In the genomic region with DNA sequence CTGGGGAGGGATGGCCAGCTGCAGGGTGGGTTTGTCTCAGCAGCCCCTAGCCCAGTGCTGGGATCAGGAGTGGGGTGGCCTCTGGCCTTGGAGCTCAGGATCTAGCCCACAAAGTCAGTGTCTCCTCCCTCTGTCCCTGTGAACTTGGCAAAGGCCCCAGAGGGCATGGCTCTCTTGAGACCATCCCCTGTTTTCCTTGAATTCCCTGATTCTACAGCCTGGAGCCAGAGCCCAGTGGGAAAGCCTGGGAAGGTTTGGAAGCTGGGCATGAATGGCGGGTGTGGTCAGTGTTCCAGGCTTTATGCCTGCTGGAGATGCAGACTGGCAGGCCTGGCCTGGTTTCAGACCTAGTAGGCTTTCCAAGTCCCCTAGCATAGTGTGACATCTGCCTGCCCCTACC, we compare ENCODE assay signal across 12 mouse cellular contexts. TPM values are rescaled to one million over a fixed set of nuclear protein-coding genes. Genes with fewer than 3 reads are reported as not detected.
DNase-seq lines count a peak whose midpoint lies in the region; ATAC-seq and TF ChIP-seq lines count a peak whose summit lies in the region.
"Had no signal": no experiment of that assay in that cellular context is flagged by ENCODE, and none has a peak within 500 bp of the region (broad histone marks: within the 10 kb centered on the region; RNA-seq: fewer than 3 reads in every experiment).

No protein-coding gene starts in this region.

- H3K4me1 ChIP-seq in forebrain, postnatal 0 days (ENCODE audit: insufficient read depth): no peaks in the 10 kb centered on the region
- H3K4me1 ChIP-seq in forebrain, embryonic 13.5 days: peaks cover 25% of the 10 kb centered on the region
- H3K4me1 ChIP-seq in midbrain, embryonic 13.5 days (replicated peaks): peaks cover 32% of the 10 kb centered on the region
- peaks cover 13% of the 10 kb centered on the region for H3K4me1 ChIP-seq in midbrain, embryonic 16.5 days (ENCODE audit: control insufficient read depth, insufficient read depth, low read length)
- peaks cover 20% of the 10 kb centered on the region for H3K4me1 ChIP-seq in liver, embryonic 16.5 days (ENCODE audit: control insufficient read depth, low read depth, low read length)

- no peak for DNase-seq in forebrain, postnatal 0 days
- no peak for DNase-seq in neural tube, embryonic 10.5 days (ENCODE audit: extremely low spot score, low spot score)
- no peak for DNase-seq in gastrocnemius, postnatal 14 days
- DNase-seq in thymus, postnatal 0 days (ENCODE audit: low spot score): no peak
- DNase-seq: right cerebral cortex, postnatal 25 days had no signal

- H3K9me3 ChIP-seq in forebrain, postnatal 0 days (ENCODE audit: low read length): no peaks in the 10 kb centered on the region
- no peaks in the 10 kb centered on the region for H3K9me3 ChIP-seq in forebrain, embryonic 13.5 days (replicated peaks)
- H3K9me3 ChIP-seq in midbrain, embryonic 13.5 days: no peaks in the 10 kb centered on the region
- H3K9me3 ChIP-seq in midbrain, embryonic 16.5 days (replicated peaks; ENCODE audit: control insufficient read depth, low read length, poor library complexity, severe bottlenecking): no peaks in the 10 kb centered on the region
- no peaks in the 10 kb centered on the region for H3K9me3 ChIP-seq in liver, embryonic 16.5 days (replicated peaks; ENCODE audit: control insufficient read depth, low read length)

- 65% methylated on average over 1 of the region's 1 CpGs for WGBS in forebrain, postnatal 0 days
- WGBS in forebrain, embryonic 13.5 days: 57% methylated on average over 1 of the region's 1 CpGs
- WGBS in midbrain, embryonic 13.5 days: 73% methylated on average over 1 of the region's 1 CpGs
- WGBS in midbrain, embryonic 16.5 days: 74% methylated on average over 1 of the region's 1 CpGs
- WGBS in liver, embryonic 16.5 days (ENCODE audit: insufficient replicate concordance): 72% methylated on average over 1 of the region's 1 CpGs

- H3K4me2 ChIP-seq in forebrain, postnatal 0 days (ENCODE audit: low read depth): no peak overlapping the region
- H3K4me2 ChIP-seq in forebrain, embryonic 13.5 days: no peak overlapping the region
- no peak overlapping the region for H3K4me2 ChIP-seq in midbrain, embryonic 13.5 days (replicated peaks)
- H3K4me2 ChIP-seq in midbrain, embryonic 16.5 days (ENCODE audit: low read length): no peak overlapping the region
- H3K4me2 ChIP-seq in liver, embryonic 16.5 days (ENCODE audit: low read depth, low read length): no peak overlapping the region

- H3K27ac ChIP-seq in forebrain, postnatal 0 days (ENCODE audit: low read depth, low read length): 0 out of 2 replicates have a peak overlapping the region, but pooled peaks have one; percentile 2
- H3K27ac ChIP-seq in forebrain, embryonic 13.5 days: no peak overlapping the region
- no peak overlapping the region for H3K27ac ChIP-seq in midbrain, embryonic 13.5 days
- H3K27ac ChIP-seq in midbrain, embryonic 16.5 days (ENCODE audit: low read length): no peak overlapping the region
- H3K27ac ChIP-seq in liver, embryonic 16.5 days (ENCODE audit: low read length): peak overlapping the region; percentile 42; the same call in 1 of the 2 replicates

- no peak overlapping the region for H3K9ac ChIP-seq in forebrain, postnatal 0 days
- no peak overlapping the region for H3K9ac ChIP-seq in forebrain, embryonic 13.5 days
- H3K9ac ChIP-seq in midbrain, embryonic 13.5 days (replicated peaks): 0 out of 2 replicates have a peak overlapping the region, but pooled peaks have one; percentile 19
- no peak overlapping the region for H3K9ac ChIP-seq in midbrain, embryonic 16.5 days (ENCODE audit: low read depth, low read length)
- no peak overlapping the region for H3K9ac ChIP-seq in liver, embryonic 16.5 days (ENCODE audit: low read depth, low read length)

- no peaks in the 10 kb centered on the region for H3K36me3 ChIP-seq in forebrain, postnatal 0 days (ENCODE audit: insufficient read depth)
- H3K36me3 ChIP-seq in forebrain, embryonic 13.5 days (ENCODE audit: poor library complexity, severe bottlenecking): no peaks in the 10 kb centered on the region
- H3K36me3 ChIP-seq in midbrain, embryonic 13.5 days: no peaks in the 10 kb centered on the region
- no peaks in the 10 kb centered on the region for H3K36me3 ChIP-seq in midbrain, embryonic 16.5 days (ENCODE audit: control insufficient read depth, insufficient read depth, low read length)
- H3K36me3 ChIP-seq in liver, embryonic 16.5 days (ENCODE audit: control insufficient read depth, insufficient read depth): no peaks in the 10 kb centered on the region

- no peak overlapping the region for H3K4me3 ChIP-seq in forebrain, postnatal 0 days (ENCODE audit: low read depth, low read length)
- no peak overlapping the region for H3K4me3 ChIP-seq in forebrain, embryonic 13.5 days
- H3K4me3 ChIP-seq in midbrain, embryonic 13.5 days (replicated peaks): no peak overlapping the region
- H3K4me3 ChIP-seq in midbrain, embryonic 16.5 days (ENCODE audit: low read depth, low read length): no peak overlapping the region
- H3K4me3 ChIP-seq in liver, embryonic 16.5 days (ENCODE audit: low read depth, low read length): no peak overlapping the region

- H3K27me3 ChIP-seq in forebrain, postnatal 0 days (ENCODE audit: insufficient read depth, low read length): no peaks in the 10 kb centered on the region
- peaks cover 59% of the 10 kb centered on the region for H3K27me3 ChIP-seq in forebrain, embryonic 13.5 days
- H3K27me3 ChIP-seq in midbrain, embryonic 13.5 days: 0 out of 2 replicates have a peak, but pooled peaks cover 6% of the 10 kb centered on the region
- H3K27me3 ChIP-seq in midbrain, embryonic 16.5 days (ENCODE audit: control insufficient read depth, insufficient read depth, low read depth, low read length): no peaks in the 10 kb centered on the region
- H3K27me3 ChIP-seq in liver, embryonic 16.5 days (ENCODE audit: control insufficient read depth, insufficient read depth, low read depth, low read length): no peaks in the 10 kb centered on the region

- no peak for TF ChIP-seq CTCF in forebrain, postnatal 0 days (IDR thresholded peaks at IDR 0.05; ENCODE audit: low read depth)

- intact Hi-C loops in gastrocnemius, postnatal 14 days (cut with DNase I; ENCODE audit: low total_unique reads): no loop called here

- ATAC-seq in forebrain, postnatal 0 days: no peak
- ATAC-seq in forebrain, embryonic 13.5 days: no peak
- no peak for ATAC-seq in midbrain, embryonic 13.5 days
- no peak for ATAC-seq in midbrain, embryonic 16.5 days
- ATAC-seq in liver, embryonic 16.5 days (ENCODE audit: low read depth): no peak

RNA-seq across cellular contexts. Expression of a gene that starts 8.9 kb away (rescaled TPM):
- total RNA-seq in forebrain, postnatal 0 days (2014; rRNA removed): 5.9 and 8.2 TPM in 2 replicates
- 2.6 and 2.9 TPM in 2 replicates for polyA plus RNA-seq in forebrain, postnatal 0 days (2015; fragmentation: Nextera tagmentation; extraction: Ambion mirVana)
- 2.3 and 2.5 TPM in 2 replicates for polyA plus RNA-seq in forebrain, embryonic 13.5 days (2015; fragmentation: Nextera tagmentation; extraction: Ambion mirVana)
- 2.6 and 3.0 TPM in 2 replicates for polyA plus RNA-seq in midbrain, embryonic 13.5 days (2015; fragmentation: Nextera tagmentation; extraction: Ambion mirVana)
- 4.2 and 5.0 TPM in 2 replicates for polyA plus RNA-seq in midbrain, embryonic 16.5 days (2015; fragmentation: Nextera tagmentation; extraction: Ambion mirVana)
- polyA plus RNA-seq in liver, embryonic 16.5 days (2015; fragmentation: Nextera tagmentation; extraction: Ambion mirVana): 1.3 and 2.6 TPM in 2 replicates
- total RNA-seq in gastrocnemius, postnatal 14 days (2021): 1 to 10 TPM; 5.8 to 7.5 TPM
- polyA plus RNA-seq in thymus, postnatal 0 days (2015; fragmentation: Nextera tagmentation; extraction: Ambion mirVana): 9.0 and 9.4 TPM in 2 replicates
- total RNA-seq: CH12.LX had no signal

RNA-seq across cellular contexts. Expression of a gene that starts 21.7 kb away (rescaled TPM):
- total RNA-seq in forebrain, postnatal 0 days (2014; rRNA removed): not detected in 2 replicates
- not detected in 2 replicates for polyA plus RNA-seq in forebrain, postnatal 0 days (2015; fragmentation: Nextera tagmentation; extraction: Ambion mirVana)
- polyA plus RNA-seq in forebrain, embryonic 13.5 days (2015; fragmentation: Nextera tagmentation; extraction: Ambion mirVana): not detected in 2 replicates
- not detected in 2 replicates for polyA plus RNA-seq in midbrain, embryonic 13.5 days (2015; fragmentation: Nextera tagmentation; extraction: Ambion mirVana)
- polyA plus RNA-seq in midbrain, embryonic 16.5 days (2015; fragmentation: Nextera tagmentation; extraction: Ambion mirVana): not detected in 2 replicates
- not detected in 2 replicates for polyA plus RNA-seq in liver, embryonic 16.5 days (2015; fragmentation: Nextera tagmentation; extraction: Ambion mirVana)
- total RNA-seq in gastrocnemius, postnatal 14 days (2021): not detected
- not detected in 2 replicates for polyA plus RNA-seq in thymus, postnatal 0 days (2015; fragmentation: Nextera tagmentation; extraction: Ambion mirVana)
- total RNA-seq: CH12.LX; common myeloid progenitor, adult 5-6 weeks; layer of hippocampus, postnatal 25 days had no signal

RNA-seq across cellular contexts. Expression of a gene that starts 33.2 kb away (rescaled TPM):
- 5.7 and 6.2 TPM in 2 replicates for total RNA-seq in forebrain, postnatal 0 days (2014; rRNA removed)
- 24.9 and 31.4 TPM in 2 replicates for polyA plus RNA-seq in forebrain, postnatal 0 days (2015; fragmentation: Nextera tagmentation; extraction: Ambion mirVana)
- 231 and 243 TPM in 2 replicates for polyA plus RNA-seq in forebrain, embryonic 13.5 days (2015; fragmentation: Nextera tagmentation; extraction: Ambion mirVana)
- 99.1 and 105 TPM in 2 replicates for polyA plus RNA-seq in midbrain, embryonic 13.5 days (2015; fragmentation: Nextera tagmentation; extraction: Ambion mirVana)
- polyA plus RNA-seq in midbrain, embryonic 16.5 days (2015; fragmentation: Nextera tagmentation; extraction: Ambion mirVana): 21.0 and 27.3 TPM in 2 replicates
- polyA plus RNA-seq in liver, embryonic 16.5 days (2015; fragmentation: Nextera tagmentation; extraction: Ambion mirVana): 298 and 327 TPM in 2 replicates
- total RNA-seq in gastrocnemius, postnatal 14 days (2021): 1 to 10 TPM; 4.2 TPM
- polyA plus RNA-seq in thymus, postnatal 0 days (2015; fragmentation: Nextera tagmentation; extraction: Ambion mirVana): 457 and 480 TPM in 2 replicates

RNA-seq across cellular contexts. Expression of a gene that starts 56.3 kb away (rescaled TPM):
- total RNA-seq in forebrain, postnatal 0 days (2014; rRNA removed): 10.3 and 29.8 TPM in 2 replicates
- polyA plus RNA-seq in forebrain, postnatal 0 days (2015; fragmentation: Nextera tagmentation; extraction: Ambion mirVana): 11.1 and 12.2 TPM in 2 replicates
- polyA plus RNA-seq in forebrain, embryonic 13.5 days (2015; fragmentation: Nextera tagmentation; extraction: Ambion mirVana): 103 and 104 TPM in 2 replicates
- 34.5 and 36.2 TPM in 2 replicates for polyA plus RNA-seq in midbrain, embryonic 13.5 days (2015; fragmentation: Nextera tagmentation; extraction: Ambion mirVana)
- 9.8 and 12.9 TPM in 2 replicates for polyA plus RNA-seq in midbrain, embryonic 16.5 days (2015; fragmentation: Nextera tagmentation; extraction: Ambion mirVana)
- 120 and 127 TPM in 2 replicates for polyA plus RNA-seq in liver, embryonic 16.5 days (2015; fragmentation: Nextera tagmentation; extraction: Ambion mirVana)
- total RNA-seq in gastrocnemius, postnatal 14 days (2021): 1 to 10 TPM; 5.4 to 5.8 TPM
- 119 and 133 TPM in 2 replicates for polyA plus RNA-seq in thymus, postnatal 0 days (2015; fragmentation: Nextera tagmentation; extraction: Ambion mirVana)

RNA-seq across cellular contexts. Expression of a gene that starts 56.5 kb away (rescaled TPM):
- total RNA-seq in forebrain, postnatal 0 days (2014; rRNA removed): 3.6 and 3.8 TPM in 2 replicates
- 7.4 and 8.8 TPM in 2 replicates for polyA plus RNA-seq in forebrain, postnatal 0 days (2015; fragmentation: Nextera tagmentation; extraction: Ambion mirVana)
- 7.4 and 7.5 TPM in 2 replicates for polyA plus RNA-seq in forebrain, embryonic 13.5 days (2015; fragmentation: Nextera tagmentation; extraction: Ambion mirVana)
- polyA plus RNA-seq in midbrain, embryonic 13.5 days (2015; fragmentation: Nextera tagmentation; extraction: Ambion mirVana): 4.1 and 4.3 TPM in 2 replicates
- 5.6 and 5.9 TPM in 2 replicates for polyA plus RNA-seq in midbrain, embryonic 16.5 days (2015; fragmentation: Nextera tagmentation; extraction: Ambion mirVana)
- polyA plus RNA-seq in liver, embryonic 16.5 days (2015; fragmentation: Nextera tagmentation; extraction: Ambion mirVana): 14.6 and 15.4 TPM in 2 replicates
- 1 to 10 TPM; 3.5 to 3.6 TPM for total RNA-seq in gastrocnemius, postnatal 14 days (2021)
- 6.5 and 6.9 TPM in 2 replicates for polyA plus RNA-seq in thymus, postnatal 0 days (2015; fragmentation: Nextera tagmentation; extraction: Ambion mirVana)

Comparison
In these comparisons a context has a peak if more than half of its experiments do, and no peak if none do; other contexts are left out.
1. H3K27ac ChIP-seq: peak in forebrain, postnatal 0 days (single experiment) and liver, embryonic 16.5 days (single experiment); none in forebrain, embryonic 13.5 days (single experiment), midbrain, embryonic 13.5 days (single experiment) and midbrain, embryonic 16.5 days (single experiment).